Mouse (Mus musculus) MEL (cell line): ENCODE data around the gene Ncmap. TPM values are rescaled to one million over a fixed set of nuclear protein-coding genes. Genes with fewer than 3 reads are reported as not detected.

Experiments
- DNase-seq: peaks from one replicate; pipeline ENCODE4 v3.0.0; 2011; ENCODE audit warnings: low read depth, low spot score
- H3K27ac ChIP-seq: 2 replicates; pipeline ENCODE4 v1.5.1; 2012; ENCODE audit warnings: low read depth, mild to moderate bottlenecking, control low read depth, low read length, moderate library complexity; ENCODE audit not compliant: control insufficient read depth
- H3K27me3 ChIP-seq, 2 experiments: fragments of 150-350 bp in 1 of 2; sonication (generic) in 1 of 2; 2 replicates each; pipeline ENCODE4 v1.6.1; 2012; ENCODE audit warnings: low read length in 2 of 2, mild to moderate bottlenecking in 2 of 2, improper control_type of control experiment in 1 of 2, moderate library complexity in 1 of 2; ENCODE audit not compliant: insufficient read depth in 2 of 2, control insufficient read depth in 1 of 2
- H3K36me3 ChIP-seq, 2 experiments: 2 replicates each; pipeline ENCODE4 v1.6.1; 2012 to 2014; ENCODE audit warnings: low read length in 2 of 2, improper control_type of control experiment in 1 of 2, inconsistent platforms in 1 of 2, mild to moderate bottlenecking in 1 of 2; ENCODE audit not compliant: insufficient read depth in 2 of 2, control insufficient read depth in 1 of 2
- H3K4me1 ChIP-seq, 2 experiments: fragments of 150-350 bp in 1 of 2; sonication (generic) in 1 of 2; 2 replicates each; pipeline ENCODE4 v1.6.1; 2012; ENCODE audit warnings: low read length in 2 of 2, improper control_type of control experiment in 1 of 2, mild to moderate bottlenecking in 1 of 2; ENCODE audit not compliant: insufficient read depth in 2 of 2, control insufficient read depth in 1 of 2
- H3K4me3 ChIP-seq, 2 experiments: fragments of 150-350 bp in 1 of 2; sonication (generic) in 1 of 2; 2 replicates each; pipeline ENCODE4 v1.5.1; 2012; ENCODE audit warnings: low read depth in 2 of 2, low read length in 2 of 2, mild to moderate bottlenecking in 2 of 2, moderate library complexity in 2 of 2, control low read depth in 1 of 2, improper control_type of control experiment in 1 of 2; ENCODE audit not compliant: control insufficient read depth in 1 of 2, insufficient read depth in 1 of 2
- H3K79me2 ChIP-seq: 2 replicates; pipeline ENCODE4 v1.6.1; 2012; ENCODE audit warnings: mild to moderate bottlenecking, low read length, moderate library complexity; ENCODE audit not compliant: control insufficient read depth, poor library complexity, insufficient read depth
- H3K9ac ChIP-seq: 2 replicates; pipeline ENCODE4 v1.6.1; 2012; ENCODE audit warnings: low read depth, mild to moderate bottlenecking, control low read depth, low read length, moderate library complexity; ENCODE audit not compliant: control insufficient read depth, poor library complexity, severe bottlenecking
- H3K9me3 ChIP-seq: fragments of 150-350 bp; sonication (generic); replicated peaks from 2 replicates; pipeline ENCODE4 v1.6.1; 2012; ENCODE audit warnings: mild to moderate bottlenecking, low read length, improper control_type of control experiment, moderate library complexity; ENCODE audit not compliant: insufficient read depth
- CHD2 ChIP-seq: IDR thresholded peaks from 2 replicates; pipeline ENCODE4 v1.6.1; 2011; ENCODE audit warnings: low read length, improper control_type of control experiment
- CTCF ChIP-seq, 3 experiments: IDR thresholded peaks in 2 of 3; conservative IDR thresholded peaks in 1 of 3; 2 replicates each; pipeline ENCODE4 v1.5.1; 2011 to 2012; ENCODE audit warnings: low read length in 3 of 3, low read depth in 2 of 3, mild to moderate bottlenecking in 2 of 3, improper control_type of control experiment in 1 of 3, inconsistent platforms in 1 of 3, mixed read lengths in 1 of 3, moderate library complexity in 1 of 3; ENCODE audit not compliant: control insufficient read depth in 1 of 3, insufficient read depth in 1 of 3, poor library complexity in 1 of 3, severe bottlenecking in 1 of 3
- E2F4 ChIP-seq: IDR thresholded peaks from 2 replicates; pipeline ENCODE4 v1.6.1; 2011; ENCODE audit warnings: low read depth, low read length, improper control_type of control experiment, borderline replicate concordance
- ELF1 ChIP-seq: IDR thresholded peaks from 2 replicates; pipeline ENCODE4 v1.6.1; 2014; ENCODE audit warnings: low read depth, mild to moderate bottlenecking, inconsistent platforms, low read length, improper control_type of control experiment, moderate library complexity
- EP300 ChIP-seq, 2 experiments: IDR thresholded peaks; 2 replicates each; pipeline ENCODE4 v1.6.1; 2011; ENCODE audit warnings: improper control_type of control experiment in 2 of 2, low read length in 2 of 2, low read depth in 1 of 2, mild to moderate bottlenecking in 1 of 2
- ETS1 ChIP-seq: IDR thresholded peaks from 2 replicates; pipeline ENCODE4 v1.6.1; 2012; ENCODE audit warnings: low read depth, mild to moderate bottlenecking, inconsistent platforms, low read length, improper control_type of control experiment, moderate library complexity
- JUND ChIP-seq: IDR thresholded peaks from 2 replicates; pipeline ENCODE4 v1.6.1; 2011; ENCODE audit warnings: low read depth, mild to moderate bottlenecking, improper control_type of control experiment, low read length
- MAFK ChIP-seq: IDR thresholded peaks from 2 replicates; pipeline ENCODE4 v1.6.1; 2011; ENCODE audit warnings: low read depth, mild to moderate bottlenecking, low read length, improper control_type of control experiment, borderline replicate concordance
- MAX ChIP-seq: IDR thresholded peaks from 2 replicates; pipeline ENCODE4 v1.6.1; 2011; ENCODE audit warnings: low read length, improper control_type of control experiment
- MEF2A ChIP-seq: IDR thresholded peaks from 2 replicates; pipeline ENCODE4 v1.6.1; 2014; ENCODE audit warnings: low read depth, mild to moderate bottlenecking, inconsistent platforms, low read length, improper control_type of control experiment; ENCODE audit not compliant: poor library complexity, insufficient replicate concordance, severe bottlenecking; ENCODE audit errors: extremely low read depth
- MYB ChIP-seq: IDR thresholded peaks from 2 replicates; pipeline ENCODE4 v1.6.1; 2011; ENCODE audit warnings: mild to moderate bottlenecking, low read depth, low read length, improper control_type of control experiment
- MYC ChIP-seq: IDR thresholded peaks from 2 replicates; pipeline ENCODE4 v1.6.1; 2011; ENCODE audit warnings: low read depth, mild to moderate bottlenecking, low read length, improper control_type of control experiment, moderate library complexity
- NELFE ChIP-seq: IDR thresholded peaks from 2 replicates; pipeline ENCODE4 v1.6.1; 2011; ENCODE audit warnings: low read depth, low read length, improper control_type of control experiment
- NRF1 ChIP-seq: IDR thresholded peaks from 2 replicates; pipeline ENCODE4 v1.6.1; 2014; ENCODE audit warnings: low read depth, mild to moderate bottlenecking, inconsistent platforms, low read length, improper control_type of control experiment, moderate library complexity; ENCODE audit not compliant: poor library complexity, insufficient read depth, severe bottlenecking
- POLR2A ChIP-seq, 2 experiments: IDR thresholded peaks; 2 replicates each; pipeline ENCODE4 v1.6.1; 2011 to 2012; ENCODE audit warnings: low read length in 2 of 2, mild to moderate bottlenecking in 2 of 2, control low read depth in 1 of 2, improper control_type of control experiment in 1 of 2, low read depth in 1 of 2, moderate library complexity in 1 of 2; ENCODE audit not compliant: control insufficient read depth in 1 of 2, insufficient read depth in 1 of 2, poor library complexity in 1 of 2
- POLR2AphosphoS5 ChIP-seq: IDR thresholded peaks from 2 replicates; pipeline ENCODE4 v1.6.1; 2012; ENCODE audit warnings: low read depth, borderline replicate concordance, mild to moderate bottlenecking, inconsistent platforms, low read length, moderate library complexity, mixed read lengths
- RAD21 ChIP-seq: IDR thresholded peaks from 2 replicates; pipeline ENCODE4 v1.6.1; 2011; ENCODE audit warnings: mild to moderate bottlenecking, low read depth, low read length, improper control_type of control experiment
- SIN3A ChIP-seq: IDR thresholded peaks from 2 replicates; pipeline ENCODE4 v1.6.1; 2012; ENCODE audit warnings: low read length, improper control_type of control experiment, inconsistent platforms
- SMC3 ChIP-seq: IDR thresholded peaks from 2 replicates; pipeline ENCODE4 v1.6.1; 2011; ENCODE audit warnings: low read depth, low read length, improper control_type of control experiment
- TBP ChIP-seq: IDR thresholded peaks from 2 replicates; pipeline ENCODE4 v1.8.0; 2011; ENCODE audit warnings: low read depth, low read length, improper control_type of control experiment
- TCF12 ChIP-seq: IDR thresholded peaks from 2 replicates; pipeline ENCODE4 v1.6.1; 2014; ENCODE audit warnings: low read depth, mild to moderate bottlenecking, inconsistent platforms, low read length, improper control_type of control experiment, moderate library complexity
- UBTF ChIP-seq: IDR thresholded peaks from 2 replicates; pipeline ENCODE4 v1.6.1; 2012; ENCODE audit warnings: low read depth, mild to moderate bottlenecking, inconsistent platforms, low read length, improper control_type of control experiment, moderate library complexity, borderline replicate concordance; ENCODE audit not compliant: insufficient read depth
- USF2 ChIP-seq, 2 experiments: IDR thresholded peaks; 2 replicates each; pipeline ENCODE4 v1.6.1; 2011 to 2012; ENCODE audit warnings: improper control_type of control experiment in 2 of 2, low read length in 2 of 2, borderline replicate concordance in 1 of 2, inconsistent platforms in 1 of 2, low read depth in 1 of 2, mild to moderate bottlenecking in 1 of 2; ENCODE audit not compliant: insufficient read depth in 1 of 2
- ZC3H11A ChIP-seq: IDR thresholded peaks from 2 replicates; pipeline ENCODE4 v1.6.1; 2012; ENCODE audit warnings: low read depth, mild to moderate bottlenecking, inconsistent platforms, low read length, improper control_type of control experiment
- ZKSCAN1 ChIP-seq: IDR thresholded peaks from 2 replicates; pipeline ENCODE4 v1.6.1; 2012; ENCODE audit warnings: low read depth, mild to moderate bottlenecking, inconsistent platforms, low read length, improper control_type of control experiment, moderate library complexity
- ZNF384 ChIP-seq: IDR thresholded peaks from 2 replicates; pipeline ENCODE4 v1.6.1; 2012; ENCODE audit warnings: low read depth, mild to moderate bottlenecking, inconsistent platforms, low read length, improper control_type of control experiment
- polyA plus RNA-seq, 2 experiments: library from polyadenylated mRNA; stranded (reverse) in 1 of 2; unstranded in 1 of 2; fragments of >175 nt in 1 of 2; fragments of >200 nt in 1 of 2; gene quantifications; 2 replicates each; pipeline versions ENCODE4 v1.2.1 to v1.2.4; 2012; ENCODE audit warnings: low replicate concordance in 2 of 2, low read depth in 1 of 2; ENCODE audit not compliant: insufficient read length in 2 of 2, insufficient read depth in 1 of 2, missing spikeins in 1 of 2
- total RNA-seq: library from RNA; depleted of rRNA; stranded (reverse); fragments of 300-350 nt; gene quantifications from 2 replicates; pipeline ENCODE4 v1.2.3, GENCODE M21; 2012

Ncmap gene
- total and polyA plus RNA-seq, 3 experiments = 0.08 to 0.22 TPM; not detected in 1

DNA sequence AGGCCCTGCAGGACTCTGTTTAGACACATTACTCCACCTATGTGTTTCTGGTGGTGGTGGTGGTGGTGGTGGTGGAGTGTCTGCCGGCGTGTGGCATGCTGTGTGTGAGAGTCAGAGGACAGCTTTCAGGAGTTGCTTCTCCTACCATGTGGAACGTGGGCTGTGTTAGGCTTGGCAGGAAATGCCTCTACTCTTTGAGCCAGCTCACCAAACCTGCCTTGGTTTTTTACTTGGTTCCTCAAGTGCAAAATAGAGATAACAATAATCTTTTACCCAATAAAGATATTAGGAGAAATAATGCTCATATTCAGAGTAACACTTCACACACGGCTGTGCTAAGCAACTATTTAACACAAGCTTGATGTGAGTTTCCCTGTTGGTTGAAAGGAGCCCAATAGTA lies 31.4 kb upstream of the Ncmap start (continued):
- TF ChIP-seq UBTF = no peak

DNA sequence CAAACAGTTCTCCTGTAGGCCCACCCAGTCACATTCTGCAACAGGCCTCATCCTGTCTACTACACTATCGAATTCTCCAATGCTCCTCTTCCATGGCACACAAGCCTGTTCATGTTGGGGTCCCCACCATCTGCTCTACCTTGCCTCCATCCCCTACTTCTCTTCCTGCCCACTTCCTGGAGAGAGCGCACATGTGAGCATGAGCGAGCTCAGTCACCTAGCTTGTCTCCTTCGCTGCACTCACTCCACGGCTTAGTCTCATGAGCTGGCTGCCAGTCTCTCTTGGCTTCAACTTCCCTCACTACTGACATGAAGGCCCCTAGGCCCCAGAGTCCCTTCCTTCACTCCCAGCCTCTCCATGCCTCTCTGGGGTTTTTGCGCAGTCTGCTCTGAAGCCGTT lies 28.6 kb upstream of the Ncmap start:
- peaks cover 17% of the 10 kb centered on the region in 2 experiments for H3K4me1 ChIP-seq

DNA sequence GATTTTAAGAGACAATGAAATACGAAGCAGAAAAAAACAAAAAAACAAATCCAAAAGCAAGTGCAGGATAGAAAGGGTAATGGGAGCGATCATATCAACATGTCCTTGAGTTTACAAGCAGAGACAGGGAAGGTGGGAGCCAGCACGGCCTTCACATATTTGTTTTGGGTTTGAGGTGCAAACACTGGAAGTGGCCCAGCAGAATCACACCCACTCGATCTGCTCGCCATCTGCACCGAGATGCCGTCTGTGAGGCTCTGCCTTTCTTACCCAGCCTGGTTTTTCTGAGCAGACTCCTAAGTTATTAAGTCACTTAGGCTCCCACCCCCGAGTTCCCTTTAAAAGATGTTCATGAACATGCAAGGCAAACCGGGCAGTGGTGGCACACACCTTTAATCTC lies 27.6 kb upstream of the Ncmap start:
- Histone ChIP-seq H3K9ac (no peak overlapping the region), H3K27ac (no peak overlapping the region)

More for the DNA sequence above, 28.6 kb upstream of the Ncmap start:
- H3K79me2 ChIP-seq = no peaks in the 10 kb centered on the region
- H3K4me3 ChIP-seq = no peak overlapping the region
- no peak for DNase-seq
- no peak overlapping the region for H3K27ac ChIP-seq
- H3K9me3 ChIP-seq = no peaks in the 10 kb centered on the region
- H3K27me3 ChIP-seq = no peaks in the 10 kb centered on the region
- no peak overlapping the region for H3K9ac ChIP-seq
- TF ChIP-seq NELFE = no peak
- TF ChIP-seq, all 39 proteins: peak for 0
- peaks cover 0 to 20% of the 10 kb centered on the region in 2 experiments; a peak in 3 of 4 replicates for H3K36me3 ChIP-seq

DNA sequence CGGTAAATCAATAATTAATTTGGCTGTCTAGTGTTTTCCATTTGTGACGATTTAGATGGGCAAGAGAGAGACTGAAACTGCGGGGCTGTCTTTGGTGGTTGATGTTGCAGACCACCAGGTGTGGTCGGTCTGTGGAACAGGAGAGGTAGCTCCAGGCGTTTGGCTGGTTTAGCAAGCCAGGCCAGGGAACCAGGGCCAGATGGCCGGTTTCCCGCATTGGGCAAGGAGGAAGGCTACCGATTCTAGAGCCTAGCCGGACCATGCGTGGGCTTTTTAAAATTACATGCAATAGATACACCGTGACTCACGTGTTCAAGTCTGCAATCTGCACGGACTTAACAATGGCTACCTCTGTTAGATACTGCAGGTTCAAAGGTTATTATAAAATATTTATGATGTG lies 22.9 kb upstream of the Ncmap start:
- TF ChIP-seq MEF2A = no peak
- no peak for TF ChIP-seq ZKSCAN1
- TF ChIP-seq NRF1 = no peak
- TF ChIP-seq ZNF384 = no peak
- TF ChIP-seq RAD21 = no peak
- no peak for TF ChIP-seq SMC3
- no peak for TF ChIP-seq ELF1
- no peak for TF ChIP-seq MYB
- TF ChIP-seq NELFE = no peak
- TF ChIP-seq USF2 (IDR thresholded peaks at IDR 0.05; ENCODE audit: borderline replicate concordance in 1 of 2, insufficient read depth in 1 of 2, low read depth in 1 of 2, low read length in 2 of 2) = no peak
- TF ChIP-seq CHD2 = no peak
- TF ChIP-seq E2F4 = no peak
- no peak for TF ChIP-seq MAX
- TF ChIP-seq CTCF (IDR thresholded peaks at IDR 0.05 in 2 of 3, conservative IDR thresholded peaks at IDR 0.05 in 1 of 3; ENCODE audit: control insufficient read depth in 1 of 3, insufficient read depth in 1 of 3, low read depth in 2 of 3, low read length in 3 of 3, poor library complexity in 1 of 3, severe bottlenecking in 1 of 3) = no peak
- DNase-seq = no peak
- peaks cover 0 to 18% of the 10 kb centered on the region in 2 experiments; a peak in 2 of 4 replicates for H3K4me1 ChIP-seq
- H3K9me3 ChIP-seq = no peaks in the 10 kb centered on the region
- H3K9ac ChIP-seq = no peak overlapping the region
- H3K27ac ChIP-seq = no peak overlapping the region
- no peak overlapping the region for H3K4me3 ChIP-seq
- H3K36me3 ChIP-seq = peaks cover 0 to 7% of the 10 kb centered on the region in 2 experiments; a peak in 3 of 4 replicates
- H3K79me2 ChIP-seq = no peaks in the 10 kb centered on the region
- H3K27me3 ChIP-seq = no peaks in the 10 kb centered on the region

More for the DNA sequence above, 27.6 kb upstream of the Ncmap start:
- H3K36me3 ChIP-seq = peaks cover 0 to 20% of the 10 kb centered on the region in 2 experiments; a peak in 3 of 4 replicates
- no peak for DNase-seq
- H3K9me3 ChIP-seq = no peaks in the 10 kb centered on the region
- TF ChIP-seq MAFK (no peak), CHD2 (no peak), MYC (no peak), JUND (no peak), EP300 (IDR thresholded peaks at IDR 0.05; ENCODE audit: low read depth in 1 of 2, low read length in 2 of 2) (no peak), ETS1 (no peak), ZC3H11A (no peak), E2F4 (no peak), SIN3A (no peak), POLR2A (IDR thresholded peaks at IDR 0.05; ENCODE audit: control insufficient read depth in 1 of 2, insufficient read depth in 1 of 2, low read depth in 1 of 2, low read length in 2 of 2, poor library complexity in 1 of 2) (no peak), CTCF (IDR thresholded peaks at IDR 0.05 in 2 of 3, conservative IDR thresholded peaks at IDR 0.05 in 1 of 3; ENCODE audit: control insufficient read depth in 1 of 3, insufficient read depth in 1 of 3, low read depth in 2 of 3, low read length in 3 of 3, poor library complexity in 1 of 3, severe bottlenecking in 1 of 3) (no peak), ZNF384 (no peak), TBP (no peak), TCF12 (no peak), POLR2AphosphoS5 (no peak)
- TF ChIP-seq, all 39 proteins: peak for 0
- Histone ChIP-seq H3K4me1 (peaks cover 17% of the 10 kb centered on the region in 2 experiments), H3K79me2 (no peaks in the 10 kb centered on the region), H3K27me3 (no peaks in the 10 kb centered on the region), H3K4me3 (no peak overlapping the region)
